Mouse (Mus musculus) kidney, adult 2 months (tissue): ENCODE data around the gene Plekhg2.

Experiments
- CTCF ChIP-seq: fragments of 200-500 bp; conservative IDR thresholded peaks from 2 replicates; pipeline ENCODE4 v1.5.1; 2011; ENCODE audit warnings: low read depth, mild to moderate bottlenecking, control low read depth, low read length, moderate library complexity, mixed read lengths; ENCODE audit not compliant: insufficient read depth, insufficient read length
- POLR2A ChIP-seq: fragments of 200-500 bp; IDR thresholded peaks from one replicate; pipeline ENCODE4 v1.6.1; 2011; ENCODE audit warnings: low read depth, low read length, control low read depth

GRCm38 (mm10) chr7:28371514-28371989, 847 bp downstream of the Plekhg2 start:
- TF ChIP-seq POLR2A: no peak
- TF ChIP-seq CTCF: no peak
